Mouse (Mus musculus) stomach, postnatal 0 days (tissue): ENCODE results near the gene Slc4a3.

Experiments used
- CTCF ChIP-seq: IDR thresholded peaks from 2 replicates; pipeline ENCODE4 v1.5.1; 2016; ENCODE audit warnings: antibody characterized with exemption, low read depth, mild to moderate bottlenecking, moderate library complexity
- EP300 ChIP-seq: optimal IDR thresholded peaks from 2 replicates; pipeline ENCODE3; 2016; ENCODE audit warnings: antibody characterized with exemption

DNA sequence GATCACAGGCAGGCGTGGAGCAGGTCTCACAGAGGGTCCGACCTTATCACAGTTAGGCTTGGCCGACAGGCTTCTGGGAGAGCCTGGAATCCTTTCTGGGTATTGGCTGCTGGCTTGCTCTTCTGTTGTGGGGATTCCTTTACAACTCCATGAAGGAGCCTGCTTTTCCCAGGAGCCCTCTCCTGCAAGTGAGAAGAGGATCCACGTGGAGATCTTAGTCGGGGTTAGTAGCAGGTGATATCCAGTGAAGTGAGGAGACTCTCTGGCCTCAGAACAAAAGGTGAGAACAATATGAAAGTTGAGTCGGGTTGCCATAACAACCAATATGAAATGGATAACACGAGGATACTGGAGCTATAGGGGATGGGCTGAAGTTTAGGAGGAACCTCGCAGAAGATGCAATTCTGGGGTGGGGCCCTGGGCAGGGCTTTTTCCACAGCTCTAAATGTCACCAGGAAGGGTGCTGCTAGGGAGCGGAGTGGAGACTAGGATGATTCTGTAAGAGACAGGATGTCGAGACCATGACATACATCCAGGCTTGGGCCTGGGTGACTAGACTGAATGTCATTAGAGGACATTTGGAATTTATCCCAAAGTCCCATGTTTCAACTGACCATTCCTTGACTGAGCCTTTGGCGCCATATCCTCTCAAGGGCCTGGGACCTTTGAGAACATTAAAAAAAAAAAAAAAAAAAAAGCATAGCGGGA lies 14.3 kb downstream of the Slc4a3 start:
- TF ChIP-seq CTCF (no peak), EP300 (no peak)
